Mouse (Mus musculus) ES-Bruce4 (cell line): ENCODE data around the gene Uxs1.

ENCODE experiments used
- CTCF ChIP-seq: IDR thresholded peaks from one replicate; pipeline ENCODE4 v1.8.1; 2011; ENCODE audit warnings: low read depth, low read length
- EP300 ChIP-seq: IDR thresholded peaks from 2 replicates; pipeline ENCODE4 v1.6.1; 2011; ENCODE audit warnings: low read depth, low read length; ENCODE audit not compliant: insufficient read depth
- POLR2A ChIP-seq: IDR thresholded peaks from one replicate; pipeline ENCODE4 v1.8.1; 2011; ENCODE audit warnings: low read length; ENCODE audit not compliant: insufficient read depth

DNA sequence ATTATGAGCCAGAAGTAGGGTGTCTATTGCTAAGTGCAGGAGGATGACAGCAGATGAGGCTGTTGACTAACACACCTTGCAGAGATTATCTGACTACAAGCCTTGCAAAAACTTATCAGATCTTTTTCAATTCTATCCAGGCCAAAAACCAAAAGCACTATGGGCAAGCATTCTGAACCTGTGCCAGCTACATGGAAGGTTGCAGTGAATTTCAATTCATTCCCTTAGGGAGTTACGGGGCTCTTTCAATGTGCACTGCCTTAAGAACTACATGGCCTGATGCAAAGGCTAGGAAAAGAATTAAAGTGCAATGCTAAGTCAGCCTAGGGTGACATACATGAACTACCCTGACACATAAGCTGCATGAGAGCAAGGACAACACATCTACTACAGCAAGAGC lies 4.2 kb downstream of the Uxs1 start:
- TF ChIP-seq CTCF (no peak), POLR2A (no peak), EP300 (no peak)
